Mouse (Mus musculus) cerebellum, adult 9-10 months (tissue): ENCODE measurements at regions not wholly inside any gene's neighbourhood (a gene's known extent, or its start where the extent isn't known, plus 50 kb on each side); places are given as distances from the start of the nearest gene placed in this dataset.

Experiments
- DNase-seq: peaks from one replicate; pipeline ENCODE4 v3.0.0; 2022

GRCm38 (mm10) chr1:129219098-129219497, 54.0 kb upstream of the Thsd7b start:
- no peak for DNase-seq

GRCm38 (mm10) chr1:129208806-129209205, 64.3 kb upstream of the Thsd7b start:
- no peak for DNase-seq

- DNase-seq = no peak
These were observed 64.7 kb upstream of the Thsd7b start for GRCm38 (mm10) chr1:129208406-129208805.

DNA sequence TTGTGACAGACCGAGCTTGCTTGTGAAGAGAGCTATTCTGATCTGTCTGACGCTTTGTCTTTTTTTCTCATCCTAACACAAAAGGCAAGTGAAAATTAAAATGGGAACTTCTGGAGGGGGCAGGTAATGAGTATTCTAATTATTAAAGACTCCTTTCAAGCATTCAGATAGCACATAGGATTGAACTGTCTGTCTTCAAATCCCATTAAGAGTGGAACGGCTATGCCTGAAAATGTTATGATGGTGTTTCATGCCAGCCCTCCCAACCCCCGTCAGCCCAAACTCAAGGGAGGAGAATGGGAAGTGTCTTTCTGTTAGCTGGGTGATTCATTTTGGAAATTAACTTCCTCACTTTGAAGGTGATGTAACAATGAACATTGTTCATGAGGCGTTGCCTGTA, 65.4 kb upstream of the Thsd7b start:
- no peak for DNase-seq

GRCm38 (mm10) chr1:129180174-129180759, 92.8 kb upstream of the Thsd7b start:
- no peak for DNase-seq

GRCm38 (mm10) chr1:129169936-129170335, 103.2 kb upstream of the Thsd7b start:
- no peak for DNase-seq

DNA sequence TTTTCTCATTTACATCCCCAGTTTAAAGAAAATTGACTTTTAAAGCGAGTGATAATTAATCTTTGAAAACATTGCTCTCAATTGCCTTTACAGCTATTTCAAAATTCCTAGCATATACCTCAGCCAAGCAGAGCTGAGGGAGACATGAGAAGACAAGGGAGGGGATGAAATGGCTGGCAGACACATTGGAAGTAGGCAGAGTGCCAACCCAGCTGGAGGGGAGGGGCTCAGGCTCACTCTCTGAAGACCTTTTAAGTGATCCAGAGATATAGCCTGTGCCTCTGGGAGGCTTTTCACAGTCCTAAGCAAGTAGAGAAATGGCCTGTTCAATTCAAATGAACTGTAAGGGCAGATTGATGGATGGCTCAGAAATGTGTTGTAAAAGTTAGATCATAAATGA, 122.5 kb upstream of the Thsd7b start:
- DNase-seq = no peak

DNA sequence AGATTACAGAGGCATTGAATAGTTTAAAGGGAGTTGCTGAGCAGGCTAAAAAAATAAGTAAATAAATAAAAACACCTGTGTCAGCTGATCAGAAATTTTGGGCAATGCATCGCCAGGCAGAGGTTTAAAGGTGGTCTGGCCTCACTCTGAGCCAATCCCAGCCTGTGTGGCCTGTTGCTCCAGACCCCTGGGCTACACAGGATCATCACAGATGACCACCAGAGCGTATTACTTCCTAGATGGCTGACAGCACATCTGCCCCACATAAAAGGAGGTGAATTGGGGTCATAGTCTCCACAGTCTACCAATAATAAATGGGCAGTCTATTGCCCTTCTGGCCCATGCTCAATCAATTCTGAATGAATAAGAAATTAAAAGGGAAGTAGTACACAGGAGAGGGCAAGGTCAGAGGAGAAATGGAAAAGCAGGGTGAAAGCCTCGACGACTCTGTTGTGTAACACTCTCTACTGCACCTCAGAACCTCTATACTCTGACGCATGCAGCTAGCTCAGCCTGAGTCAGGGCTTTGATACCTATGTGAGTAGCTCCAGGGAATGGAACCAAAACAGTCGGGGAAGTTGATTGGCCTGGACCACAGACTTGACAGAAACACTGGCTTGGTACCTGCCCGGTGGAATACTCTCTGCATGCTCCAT, 124.2 kb upstream of the Thsd7b start:
- no peak for DNase-seq

GRCm38 (mm10) chr1:129146395-129147094, 126.6 kb upstream of the Thsd7b start:
- DNase-seq = no peak

DNA sequence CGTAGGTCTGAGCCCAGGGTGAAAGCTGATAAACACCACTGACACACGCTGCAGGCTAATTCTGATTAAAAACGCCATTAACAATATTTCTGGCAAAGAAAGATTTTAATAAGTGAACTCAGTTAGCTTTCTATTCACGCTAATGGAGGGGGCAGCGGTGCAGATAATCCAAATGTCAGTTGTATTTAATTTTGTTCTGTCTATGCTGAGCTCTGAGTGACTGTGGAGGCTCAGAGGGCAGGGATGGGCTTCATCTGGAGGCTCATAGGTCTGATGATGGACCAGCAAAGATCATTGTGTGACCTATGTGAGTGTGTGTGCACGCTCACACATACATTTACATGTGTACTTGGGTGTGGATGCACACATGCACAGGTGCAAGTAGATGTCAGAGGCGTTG, 134.3 kb upstream of the Thsd7b start:
- no peak for DNase-seq

DNA sequence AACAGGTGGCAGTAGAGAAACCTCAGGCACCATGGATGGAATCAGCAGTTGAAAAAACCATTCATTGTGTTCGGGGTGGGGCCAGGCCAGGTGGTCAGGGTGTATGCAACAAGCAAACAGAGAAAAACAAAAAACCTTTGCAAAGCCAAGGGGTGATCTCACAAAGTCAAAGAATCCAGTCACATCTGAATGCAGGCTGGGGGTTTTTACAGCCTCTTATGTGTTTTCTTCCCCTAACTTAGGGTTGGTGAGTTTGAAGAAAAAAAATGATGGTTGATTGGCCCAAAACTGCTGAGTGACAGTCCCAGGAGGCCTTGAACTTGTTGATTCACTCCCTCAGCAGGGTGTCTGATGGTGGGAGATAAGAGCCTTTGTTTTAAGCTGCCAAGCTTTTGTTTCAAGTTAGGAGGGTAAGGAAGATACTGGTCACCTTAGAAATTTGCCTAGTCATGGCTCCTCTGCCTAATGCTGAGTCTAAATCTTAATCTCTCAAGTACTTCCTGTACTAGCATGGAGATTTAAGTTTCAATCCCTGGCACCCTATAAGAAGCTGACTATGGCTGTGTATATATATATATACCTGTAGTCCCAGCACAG, 166.0 kb upstream of the Thsd7b start:
- no peak for DNase-seq

DNA sequence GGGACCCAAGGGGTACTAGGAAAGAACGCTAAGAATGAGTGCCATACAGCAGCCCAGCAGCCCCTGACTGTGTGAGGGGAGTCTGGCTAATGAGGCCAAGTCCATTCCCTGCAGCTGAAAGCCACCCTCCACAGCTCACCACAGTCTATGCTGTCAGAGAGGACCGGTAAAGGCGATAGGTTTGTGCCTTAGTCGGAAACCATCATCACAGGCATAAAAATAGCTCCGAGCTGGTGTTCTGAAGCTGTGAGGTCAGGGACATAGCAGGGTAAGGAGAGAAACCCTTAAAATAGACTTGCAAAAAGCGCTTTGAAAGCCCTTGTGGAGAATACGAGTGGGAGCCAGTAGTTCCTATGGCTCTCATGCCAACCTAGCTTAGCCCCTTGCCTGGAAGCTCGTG, 172.1 kb upstream of the Thsd7b start:
- no peak for DNase-seq

- DNase-seq = no peak
These were observed 194.8 kb upstream of the Thsd7b start for GRCm38 (mm10) chr1:129078274-129078673.

GRCm38 (mm10) chr1:129057182-129057581, 215.9 kb upstream of the Thsd7b start:
- DNase-seq = no peak

DNA sequence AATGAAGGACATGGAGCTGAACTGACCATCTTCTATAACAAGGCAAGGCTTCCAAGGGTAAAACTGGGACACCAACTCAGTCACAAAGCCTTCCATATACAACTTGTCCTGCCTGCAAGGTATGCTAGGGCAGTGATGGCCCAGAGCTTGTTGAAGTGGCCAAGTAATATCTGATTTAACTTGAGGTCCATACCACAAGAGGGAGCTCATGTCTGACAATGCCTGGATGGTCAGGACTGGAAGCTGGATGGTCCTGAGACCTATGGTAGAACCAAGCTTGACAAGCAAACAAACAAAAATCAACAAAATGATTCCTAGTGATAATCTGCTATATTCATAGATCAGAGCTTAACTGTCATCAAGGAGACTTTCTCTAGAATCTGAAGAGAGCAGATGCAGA, 217.8 kb upstream of the Thsd7b start:
- DNase-seq = no peak

GRCm38 (mm10) chr1:129033707-129034106, 239.4 kb upstream of the Thsd7b start:
- DNase-seq = no peak

- DNase-seq = no peak
These were observed 267.2 kb upstream of the Thsd7b start for GRCm38 (mm10) chr1:129005899-129006298.

DNA sequence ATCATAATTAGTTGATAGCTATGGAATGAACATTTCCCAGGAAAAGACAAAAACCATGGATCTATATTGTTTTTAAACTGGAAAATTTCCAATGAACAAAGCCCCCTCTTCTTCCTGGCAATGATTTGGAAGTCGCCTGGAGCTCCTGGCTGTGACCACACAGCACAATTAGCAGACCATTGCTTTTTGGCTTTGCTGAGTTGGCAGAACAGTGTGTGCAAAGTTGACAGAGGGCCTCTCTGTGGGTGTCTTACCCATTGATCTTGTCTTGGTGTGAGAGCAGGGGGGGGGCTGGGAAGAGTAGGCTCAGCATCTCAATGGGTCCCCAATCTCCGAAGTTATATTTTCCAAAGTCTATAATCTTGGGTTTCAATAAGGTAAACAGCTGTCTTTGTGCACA, 270.8 kb upstream of the Thsd7b start:
- no peak for DNase-seq

- DNase-seq = no peak
These were observed 271.3 kb upstream of the Thsd7b start for GRCm38 (mm10) chr1:129001766-129002165.

DNA sequence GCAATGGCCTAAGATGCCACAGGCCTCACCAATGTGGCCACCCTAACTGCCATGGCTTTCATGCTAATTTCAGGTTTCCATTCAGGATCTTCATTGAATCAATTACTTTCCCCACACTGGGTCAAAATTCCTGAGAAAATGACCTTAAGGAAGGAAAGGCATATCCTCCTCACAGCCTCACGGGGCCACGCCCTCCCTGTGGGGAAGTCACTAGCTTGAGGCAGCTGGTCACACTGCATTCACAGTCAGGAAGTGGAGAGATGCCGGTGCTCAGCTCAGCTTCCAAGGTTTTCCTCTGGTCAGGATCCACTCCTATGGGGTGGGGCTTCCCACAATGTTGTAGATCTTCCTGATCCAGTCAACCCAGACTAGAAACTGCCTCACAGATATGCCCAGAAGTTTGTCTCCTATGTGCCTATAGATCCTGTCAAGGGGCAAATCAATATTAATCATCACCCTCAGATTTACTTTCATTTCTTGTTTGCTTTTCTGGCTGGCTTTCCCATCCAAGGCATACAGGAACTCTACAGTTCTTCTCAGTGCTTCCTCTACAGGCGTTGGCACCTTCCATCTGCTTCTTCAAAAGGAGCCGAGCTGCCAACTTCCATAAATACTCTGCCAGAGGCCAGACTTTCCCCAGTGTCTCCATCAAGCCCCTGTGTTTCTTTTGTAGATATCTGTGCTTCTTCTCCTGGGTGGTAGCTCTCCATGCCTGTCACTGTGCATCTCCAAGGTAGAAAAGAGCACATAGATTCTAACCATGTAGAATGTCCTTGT, 273.2 kb upstream of the Thsd7b start:
- no peak for DNase-seq

- DNase-seq = no peak
These were observed 278.4 kb upstream of the Thsd7b start for GRCm38 (mm10) chr1:128994655-128995054.

DNA sequence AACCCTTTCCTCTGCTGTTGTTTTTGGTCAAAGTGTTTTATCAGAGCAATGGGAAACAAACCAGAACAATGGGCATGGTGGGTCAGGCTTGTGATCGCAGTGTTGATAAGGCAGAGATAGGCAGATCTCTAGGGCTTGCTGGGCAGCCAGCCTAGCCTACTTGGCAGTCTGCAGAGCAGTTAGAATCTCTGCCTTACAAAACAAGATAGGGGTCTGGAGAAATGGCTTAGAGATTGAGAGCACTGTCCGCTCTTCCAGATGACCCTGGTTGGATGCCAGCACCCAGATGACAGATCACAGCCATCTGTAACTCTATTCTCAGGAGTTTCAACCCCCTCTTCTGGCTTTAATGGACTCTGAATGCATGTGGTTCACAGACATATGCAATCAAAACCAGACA, 289.7 kb upstream of the Thsd7b start:
- no peak for DNase-seq

DNA sequence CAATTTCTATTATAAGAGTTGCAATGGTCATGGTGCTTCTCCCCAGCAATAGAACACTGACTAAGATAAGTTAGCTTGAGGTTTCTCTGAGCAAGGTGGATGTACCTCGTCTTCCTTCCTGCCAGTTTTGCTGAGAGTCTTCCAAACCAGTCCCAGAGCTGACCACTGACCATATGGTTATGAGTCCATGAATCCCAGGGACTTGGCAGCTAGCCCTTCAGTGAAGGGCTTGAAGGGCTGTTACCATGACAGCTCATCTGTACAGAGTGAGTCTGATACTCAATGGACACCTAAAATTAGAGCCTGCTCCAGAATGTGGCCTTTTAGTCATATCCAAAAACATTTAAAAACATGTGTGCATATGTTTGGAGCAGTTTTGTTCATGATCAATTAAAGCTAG, 297.5 kb upstream of the Thsd7b start:
- DNase-seq = no peak
